Mouse (Mus musculus) T-helper 1 cell (primary cell): Measurements from ENCODE around the gene Serpina3b.
"Not testable (repeated sequence)": the region's sequence is repeated elsewhere in the genome, so short reads cannot be mapped to it uniquely, and the experiment has no call there.

ENCODE experiments used
- in situ Hi-C: fragments of 300-600 bp; cut with MboI, MseI; formaldehyde crosslinking; loops from one replicate; pipeline ENCODE4 v1.15.1; 2025; ENCODE audit warnings: high pct_unique_total_duplicates

Serpina3b gene

DNA sequence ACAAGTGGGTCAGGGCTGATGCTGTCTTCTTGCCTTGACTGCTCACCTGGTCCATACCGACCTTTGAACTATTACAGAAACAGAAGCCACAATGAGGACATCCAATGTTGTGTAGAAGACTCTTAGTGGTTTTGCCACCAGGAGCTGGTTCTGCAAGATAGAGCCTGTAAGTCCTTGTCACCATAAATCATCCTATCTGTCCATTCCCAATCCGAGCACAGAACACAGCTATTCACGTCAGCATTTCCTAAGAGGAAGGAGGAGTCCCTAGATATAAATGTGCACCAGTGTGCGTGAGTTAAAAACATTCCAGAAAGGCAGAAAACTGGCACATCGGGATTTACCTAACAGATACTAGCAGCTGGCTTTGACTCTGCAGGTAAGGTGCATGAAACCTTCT lies at the start of gene Serpina3b:
Gene Serpina3b (plus strand): TSS at position 301 of the 400 bp plus-strand sequence.
- in situ Hi-C loops: no loop called here

GRCm38 (mm10) chr12:104090119-104090518 lies 37.7 kb upstream of the Serpina3b start:
- in situ Hi-C loops: no loop called here

DNA sequence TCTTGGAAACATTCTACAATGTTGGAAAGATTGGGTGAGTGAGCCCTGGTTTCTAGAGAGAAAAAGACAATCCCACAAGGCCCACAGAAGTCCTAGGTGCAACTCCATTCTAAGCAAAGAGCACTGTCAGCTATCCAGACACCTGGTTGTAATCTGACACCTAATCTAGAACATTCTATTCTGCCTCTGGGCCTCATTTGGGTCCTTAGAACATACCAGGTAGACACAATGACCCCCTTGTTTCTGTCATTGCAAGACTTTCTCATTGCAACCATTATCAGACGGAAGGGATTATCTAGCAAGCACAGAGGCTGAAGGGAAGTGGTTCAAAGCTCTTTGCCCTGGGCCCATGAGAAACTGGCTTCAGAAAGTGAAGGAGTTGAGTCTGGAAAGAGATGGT lies 36.5 kb upstream of the Serpina3b start:
- in situ Hi-C loops: no loop called here

DNA sequence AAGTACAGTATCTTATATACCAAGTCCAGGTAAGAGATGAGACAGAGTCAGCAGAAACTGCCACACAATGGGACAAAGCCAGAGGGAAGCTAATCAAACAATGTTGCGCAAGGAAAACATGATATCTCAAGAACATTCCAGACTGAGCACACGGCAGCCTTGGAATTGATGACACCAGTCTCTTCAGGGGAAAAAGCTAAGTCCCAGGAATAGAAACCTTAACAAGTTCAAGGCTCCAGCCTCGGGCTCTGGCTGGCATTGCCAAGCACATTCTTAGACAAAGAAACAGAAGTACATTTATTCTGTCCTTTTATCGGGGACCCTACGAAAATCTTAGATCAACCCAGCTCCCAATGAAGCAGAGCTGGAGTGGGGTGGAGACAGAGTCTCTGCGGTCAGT lies 27.0 kb upstream of the Serpina3b start, which contains the start of gene Serpina5:
Gene Serpina5 (plus strand): TSS at position 346 of the 400 bp plus-strand sequence.
- in situ Hi-C loops: no loop called here

GRCm38 (mm10) chr12:104105847-104106246 lies 21.9 kb upstream of the Serpina3b start:
- in situ Hi-C loops: no loop called here

GRCm38 (mm10) chr12:104106919-104107318 lies 20.9 kb upstream of the Serpina3b start:
- in situ Hi-C loops: no loop called here

GRCm38 (mm10) chr12:104108507-104108906 lies 19.3 kb upstream of the Serpina3b start:
- in situ Hi-C loops: no loop called here

DNA sequence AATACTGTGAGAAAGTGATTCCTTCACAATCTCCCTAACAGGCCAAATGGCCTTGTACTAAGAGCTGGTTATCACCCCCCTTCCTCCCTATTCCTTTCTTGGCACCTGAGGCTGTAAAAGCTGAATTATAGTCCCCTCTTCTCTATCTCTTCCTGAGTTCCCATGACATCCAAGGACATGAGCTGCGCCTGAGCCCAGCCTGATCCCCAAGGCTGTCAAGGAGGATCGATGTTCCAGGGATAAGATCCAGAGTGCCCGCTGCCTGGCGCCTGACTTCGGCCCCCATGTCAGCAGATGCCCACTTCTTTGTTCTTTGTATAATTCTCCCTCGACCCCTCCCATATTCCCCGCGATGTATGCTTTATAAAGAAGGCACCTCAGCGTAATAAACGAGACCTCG lies 15.5 kb upstream of the Serpina3b start, which contains the start of gene Serpina3a:
Gene Serpina3a (plus strand): TSS at position 392 of the 400 bp plus-strand sequence.
- in situ Hi-C loops: not testable (repeated sequence)

GRCm38 (mm10) chr12:104114921-104115579 lies 12.7 kb upstream of the Serpina3b start:
- in situ Hi-C loops: no loop called here

- in situ Hi-C loops: no loop called here
These were observed 4.7 kb upstream of the Serpina3b start for GRCm38 (mm10) chr12:104123097-104123496.

DNA sequence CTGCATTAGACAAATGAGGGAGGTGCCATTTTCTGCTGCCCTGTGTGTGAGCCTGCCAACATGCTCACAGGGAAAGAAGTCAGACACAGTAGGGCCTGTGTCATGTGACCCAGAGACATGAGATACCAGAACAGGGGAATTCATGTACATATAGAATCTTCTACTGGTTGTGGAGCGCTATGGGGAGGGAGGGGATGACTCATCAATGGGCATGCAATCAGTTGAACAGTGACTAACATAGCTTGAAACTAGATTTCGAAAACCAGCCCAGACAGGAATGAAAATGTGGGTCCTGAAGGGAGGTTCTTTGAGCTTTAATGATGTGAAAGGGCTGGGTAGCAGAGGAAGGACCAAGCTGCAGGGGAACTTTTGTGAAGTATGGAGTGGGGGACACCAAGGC lies 3.8 kb upstream of the Serpina3b start:
- in situ Hi-C loops: no loop called here

DNA sequence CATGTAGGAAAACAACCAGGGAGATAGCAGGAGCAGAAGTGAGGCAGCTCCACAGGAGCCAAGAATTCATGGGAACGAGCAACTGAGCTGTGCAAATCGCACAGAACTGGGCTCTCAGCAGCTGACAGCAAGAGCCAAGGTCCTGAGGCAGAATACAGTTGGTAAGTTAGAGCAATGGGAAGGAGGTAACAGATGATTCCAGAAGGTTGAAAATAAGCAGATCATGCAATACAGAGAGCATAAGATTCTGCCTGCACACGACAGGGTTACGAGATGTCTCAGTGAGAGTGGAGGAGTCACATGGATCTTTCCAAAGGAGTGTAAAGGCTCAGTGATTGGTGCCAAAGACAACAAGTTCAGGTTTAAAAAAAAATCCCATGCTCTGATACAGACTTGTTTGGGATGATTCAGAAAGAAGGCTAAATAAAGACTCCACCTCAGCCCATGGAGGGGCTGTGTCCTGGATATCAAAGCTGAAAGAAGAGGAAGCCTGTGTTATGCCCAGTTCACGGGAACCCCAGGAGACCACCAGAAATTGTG lies 2.7 kb upstream of the Serpina3b start:
- in situ Hi-C loops: no loop called here

- in situ Hi-C loops: no loop called here
These were observed 3.2 kb downstream of the Serpina3b start for GRCm38 (mm10) chr12:104131041-104131440.

GRCm38 (mm10) chr12:104138216-104138615 lies 10.4 kb downstream of the Serpina3b start:
- in situ Hi-C loops: no loop called here

GRCm38 (mm10) chr12:104140543-104141103 lies 12.8 kb downstream of the Serpina3b start:
- in situ Hi-C loops: no loop called here

DNA sequence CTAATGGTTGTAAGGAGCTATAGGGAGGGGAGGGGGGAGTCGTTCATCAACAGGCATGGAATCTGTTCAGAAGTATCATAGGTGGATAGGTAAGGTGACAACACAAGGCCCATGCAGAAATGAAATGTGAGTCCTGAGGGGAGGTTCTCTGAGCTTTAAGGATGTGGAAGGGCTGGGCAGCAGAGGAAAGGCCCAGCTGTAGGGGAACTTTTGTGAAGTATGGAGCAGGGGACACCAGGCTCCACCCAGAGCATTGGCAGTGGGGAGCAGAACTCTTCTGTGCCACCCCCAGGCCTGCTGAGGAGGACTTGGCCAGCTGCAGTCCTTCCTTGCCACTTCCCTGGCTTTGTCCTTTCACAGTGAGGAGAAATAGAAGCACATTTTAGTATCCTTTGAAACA lies 13.7 kb downstream of the Serpina3b start:
- in situ Hi-C loops: no loop called here

- in situ Hi-C loops: no loop called here
These were observed 14.6 kb downstream of the Serpina3b start for GRCm38 (mm10) chr12:104142427-104142826.

- in situ Hi-C loops: no loop called here
These were observed 15.5 kb downstream of the Serpina3b start for GRCm38 (mm10) chr12:104143286-104143685.

GRCm38 (mm10) chr12:104145571-104145970 lies 17.8 kb downstream of the Serpina3b start:
- in situ Hi-C loops: no loop called here

DNA sequence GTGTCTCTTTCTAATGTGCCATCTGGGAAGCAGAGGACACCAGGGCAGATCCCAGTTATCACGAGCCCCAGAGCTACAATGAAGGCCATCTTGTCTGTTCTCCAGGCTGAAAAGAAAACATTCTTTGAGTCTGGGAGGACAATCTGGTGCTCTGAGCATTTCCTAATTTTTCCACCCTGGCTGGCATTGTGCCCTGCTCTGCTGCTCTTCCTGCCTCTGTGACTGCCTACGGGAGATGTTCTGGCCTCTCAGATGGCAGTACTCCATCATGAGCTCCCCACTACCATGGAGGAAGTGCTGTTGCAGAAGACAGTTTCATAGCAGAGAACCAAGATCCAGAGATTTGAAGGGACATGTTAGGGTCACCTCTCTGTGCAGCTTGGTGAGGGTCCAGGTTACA lies 24.2 kb downstream of the Serpina3b start:
- in situ Hi-C loops: no loop called here

GRCm38 (mm10) chr12:104153041-104153645 lies 25.3 kb downstream of the Serpina3b start:
- in situ Hi-C loops: no loop called here

DNA sequence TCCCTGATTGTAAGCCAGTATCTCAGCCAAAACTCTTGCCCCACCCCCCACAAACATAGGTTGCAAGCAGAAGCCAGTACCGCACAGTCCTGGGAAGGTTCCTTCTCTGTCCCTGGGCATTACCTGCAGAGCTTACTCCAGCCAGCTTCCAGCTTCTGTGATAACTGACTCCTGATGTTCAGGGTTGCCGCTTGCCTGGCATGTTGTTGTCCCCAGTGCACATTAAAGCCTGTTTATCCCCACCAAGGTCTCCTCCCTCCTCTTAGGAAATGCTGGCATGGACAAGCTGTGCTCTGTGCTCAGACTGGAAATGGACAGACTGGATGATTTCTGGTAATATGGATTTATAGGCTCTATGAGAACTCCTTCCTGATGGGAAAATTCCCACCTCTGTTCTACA lies 25.9 kb downstream of the Serpina3b start, which contains the start of gene Serpina3c:
Gene Serpina3c (minus strand): TSS at position 215 of the 400 bp plus-strand sequence.
- in situ Hi-C loops: no loop called here

DNA sequence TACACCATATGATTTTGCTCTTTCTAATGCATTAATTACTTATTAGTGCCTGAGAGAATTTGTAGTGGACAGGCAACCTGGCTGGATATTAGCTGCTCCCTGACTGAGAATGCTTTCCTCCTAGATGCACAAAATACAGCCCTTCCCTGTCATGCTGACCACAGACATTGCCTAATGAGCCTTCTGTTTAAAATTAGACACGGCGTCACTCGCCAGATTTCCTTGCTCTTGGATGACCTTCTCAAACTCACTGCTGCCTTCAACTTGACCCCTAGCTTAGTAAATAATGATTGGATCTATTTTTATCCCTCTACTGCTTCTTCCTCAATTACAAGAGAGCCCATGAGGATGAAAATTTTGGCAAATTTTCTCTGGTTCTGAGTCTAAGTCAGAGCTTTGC lies 47.0 kb downstream of the Serpina3b start:
- in situ Hi-C loops: no loop called here
